Mouse (Mus musculus): ENCODE data around the gene Tmem50b. TPM values are rescaled to one million over a fixed set of nuclear protein-coding genes. Genes with fewer than 3 reads are reported as not detected.
"Not testable (repeated sequence)": the region's sequence is repeated elsewhere in the genome, so short reads cannot be mapped to it uniquely, and the experiment has no call there.

Tmem50b gene
- polyA plus RNA-seq, 1 experiment from 2014 or later = 118 TPM

GRCm38 (mm10) chr16:91533097-91534001 lies 64.3 kb downstream of the Tmem50b start:
- WGBS = 67% methylated on average over 23 of the region's 23 CpGs

DNA sequence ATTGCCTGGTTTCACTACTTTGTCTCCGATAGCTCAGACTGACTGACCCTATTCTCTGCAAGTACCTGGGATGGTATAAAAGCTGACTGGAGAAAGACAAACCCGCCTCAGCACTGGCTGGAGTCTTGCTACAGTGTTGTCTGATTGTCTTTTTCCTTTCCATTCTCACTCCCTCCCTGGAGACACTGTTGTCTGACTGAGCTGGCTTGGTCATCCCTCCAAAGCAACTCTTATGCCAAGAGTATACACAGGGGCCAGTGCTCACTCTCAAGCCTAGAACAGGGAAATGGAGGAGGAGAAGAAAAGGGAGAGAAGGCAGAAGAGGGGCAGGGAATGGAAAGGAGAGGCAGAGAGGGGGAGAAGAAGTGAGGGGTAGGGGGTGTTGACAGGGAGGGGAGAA lies 65.2 kb downstream of the Tmem50b start:
- no peak overlapping the region for H3K4me2 ChIP-seq (ENCODE audit: low read depth, low read length)
- ATAC-seq (ENCODE audit: low read depth) = no peak
- no peaks in the 10 kb centered on the region for H3K4me1 ChIP-seq (ENCODE audit: control insufficient read depth, insufficient read depth, low read length)
- H3K36me3 ChIP-seq (ENCODE audit: control insufficient read depth, insufficient read depth, low read length) = no peaks in the 10 kb centered on the region
- 16% methylated on average over 2 of the region's 2 CpGs for WGBS
- no peak overlapping the region for H3K27ac ChIP-seq (ENCODE audit: low read depth, low read length)
- H3K9ac ChIP-seq (replicated peaks; ENCODE audit: low read depth, low read length) = no peak overlapping the region
- H3K27me3 ChIP-seq (ENCODE audit: control insufficient read depth, insufficient read depth, low read length) = no peaks in the 10 kb centered on the region
- no peak overlapping the region for H3K4me3 ChIP-seq (ENCODE audit: low read depth, low read length)
- no peaks in the 10 kb centered on the region for H3K9me3 ChIP-seq (ENCODE audit: control insufficient read depth, low read length)

More at GRCm38 (mm10) chr16:91533097-91534001, 64.3 kb downstream of the Tmem50b start:
- Histone ChIP-seq H3K4me1 (ENCODE audit: control insufficient read depth, insufficient read depth, low read length) (no peaks in the 10 kb centered on the region), H3K9ac (replicated peaks; ENCODE audit: low read depth, low read length) (no peak overlapping the region), H3K9me3 (ENCODE audit: control insufficient read depth, low read length) (no peaks in the 10 kb centered on the region), H3K36me3 (ENCODE audit: control insufficient read depth, insufficient read depth, low read length) (no peaks in the 10 kb centered on the region), H3K4me2 (ENCODE audit: low read depth, low read length) (no peak overlapping the region), H3K4me3 (ENCODE audit: low read depth, low read length) (no peak overlapping the region), H3K27ac (ENCODE audit: low read depth, low read length) (no peak overlapping the region), H3K27me3 (ENCODE audit: control insufficient read depth, insufficient read depth, low read length) (no peaks in the 10 kb centered on the region)
- ATAC-seq (ENCODE audit: low read depth) = no peak

GRCm38 (mm10) chr16:91531856-91532255 lies 65.7 kb downstream of the Tmem50b start:
- Histone ChIP-seq H3K27ac (ENCODE audit: low read depth, low read length) (no peak overlapping the region), H3K4me1 (ENCODE audit: control insufficient read depth, insufficient read depth, low read length) (no peaks in the 10 kb centered on the region), H3K9ac (replicated peaks; ENCODE audit: low read depth, low read length) (no peak overlapping the region), H3K9me3 (ENCODE audit: control insufficient read depth, low read length) (no peaks in the 10 kb centered on the region), H3K4me3 (ENCODE audit: low read depth, low read length) (no peak overlapping the region), H3K27me3 (ENCODE audit: control insufficient read depth, insufficient read depth, low read length) (no peaks in the 10 kb centered on the region), H3K4me2 (ENCODE audit: low read depth, low read length) (no peak overlapping the region), H3K36me3 (ENCODE audit: control insufficient read depth, insufficient read depth, low read length) (no peaks in the 10 kb centered on the region)
- no peak for ATAC-seq (ENCODE audit: low read depth)
- 61% methylated on average over 6 of the region's 6 CpGs for WGBS

- 74% methylated on average over 4 of the region's 4 CpGs for WGBS
These were observed 66.8 kb downstream of the Tmem50b start for GRCm38 (mm10) chr16:91530830-91531229.

DNA sequence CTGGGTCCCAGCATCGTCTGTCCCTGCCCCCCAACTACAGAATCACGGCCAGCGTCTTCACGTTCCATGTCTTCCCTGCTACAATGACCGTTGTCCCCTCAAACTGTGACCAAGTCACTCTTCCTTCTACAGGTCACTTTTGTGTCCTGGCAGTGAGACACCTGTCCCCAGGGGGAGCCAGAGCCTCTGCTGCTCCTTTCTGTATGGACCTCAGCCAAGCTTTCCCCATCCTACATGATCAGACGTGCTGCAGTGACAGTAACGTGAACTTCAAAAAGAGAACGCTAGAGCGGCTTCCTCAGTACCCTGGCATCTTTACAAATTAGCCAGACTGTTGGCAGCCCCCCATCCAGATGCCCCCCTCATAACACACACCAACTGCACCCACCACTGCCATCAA lies 69.0 kb downstream of the Tmem50b start:
- H3K9ac ChIP-seq (replicated peaks; ENCODE audit: low read depth, low read length) = no peak overlapping the region
- H3K36me3 ChIP-seq (ENCODE audit: control insufficient read depth, insufficient read depth, low read length) = no peaks in the 10 kb centered on the region
- no peaks in the 10 kb centered on the region for H3K9me3 ChIP-seq (ENCODE audit: control insufficient read depth, low read length)
- no peak overlapping the region for H3K4me2 ChIP-seq (ENCODE audit: low read depth, low read length)
- no peak for ATAC-seq (ENCODE audit: low read depth)
- 94% methylated on average over 9 of the region's 9 CpGs for WGBS
- H3K4me3 ChIP-seq (ENCODE audit: low read depth, low read length) = no peak overlapping the region
- no peaks in the 10 kb centered on the region for H3K4me1 ChIP-seq (ENCODE audit: control insufficient read depth, insufficient read depth, low read length)
- H3K27me3 ChIP-seq (ENCODE audit: control insufficient read depth, insufficient read depth, low read length) = no peaks in the 10 kb centered on the region
- no peak overlapping the region for H3K27ac ChIP-seq (ENCODE audit: low read depth, low read length)

More at GRCm38 (mm10) chr16:91530830-91531229, 66.8 kb downstream of the Tmem50b start:
- not testable (repeated sequence) for H3K36me3 ChIP-seq (ENCODE audit: control insufficient read depth, insufficient read depth, low read length); H3K9me3 ChIP-seq (ENCODE audit: control insufficient read depth, low read length); H3K9ac ChIP-seq (replicated peaks; ENCODE audit: low read depth, low read length); H3K4me2 ChIP-seq (ENCODE audit: low read depth, low read length); H3K27ac ChIP-seq (ENCODE audit: low read depth, low read length); H3K27me3 ChIP-seq (ENCODE audit: control insufficient read depth, insufficient read depth, low read length); H3K4me1 ChIP-seq (ENCODE audit: control insufficient read depth, insufficient read depth, low read length); ATAC-seq (ENCODE audit: low read depth); H3K4me3 ChIP-seq (ENCODE audit: low read depth, low read length)

DNA sequence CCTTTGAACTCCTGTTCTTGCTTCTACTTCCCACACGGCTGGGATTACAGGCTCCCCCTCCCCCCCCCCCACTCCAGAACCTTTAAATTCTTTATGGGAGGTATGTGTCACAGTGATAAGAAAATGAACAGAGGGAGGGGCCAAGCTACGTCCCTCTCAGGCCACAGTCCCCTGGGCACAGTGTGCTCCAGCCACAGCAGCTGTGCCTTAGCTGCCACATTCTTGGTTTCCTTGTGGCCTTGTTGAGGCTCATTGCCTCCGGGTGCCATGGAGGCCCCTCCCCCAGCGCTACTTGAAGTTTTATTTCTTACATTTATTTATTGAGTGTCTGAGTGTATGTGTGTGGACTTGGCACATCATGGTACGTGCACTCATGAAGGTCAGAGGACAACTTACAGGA lies 70.1 kb downstream of the Tmem50b start:
- Histone ChIP-seq H3K9ac (replicated peaks; ENCODE audit: low read depth, low read length) (no peak overlapping the region), H3K9me3 (ENCODE audit: control insufficient read depth, low read length) (no peaks in the 10 kb centered on the region), H3K27me3 (ENCODE audit: control insufficient read depth, insufficient read depth, low read length) (no peaks in the 10 kb centered on the region), H3K27ac (ENCODE audit: low read depth, low read length) (no peak overlapping the region), H3K4me3 (ENCODE audit: low read depth, low read length) (no peak overlapping the region), H3K4me2 (ENCODE audit: low read depth, low read length) (no peak overlapping the region), H3K4me1 (ENCODE audit: control insufficient read depth, insufficient read depth, low read length) (no peaks in the 10 kb centered on the region), H3K36me3 (ENCODE audit: control insufficient read depth, insufficient read depth, low read length) (no peaks in the 10 kb centered on the region)
- 60% methylated on average over 5 of the region's 5 CpGs for WGBS
- no peak for ATAC-seq (ENCODE audit: low read depth)

DNA sequence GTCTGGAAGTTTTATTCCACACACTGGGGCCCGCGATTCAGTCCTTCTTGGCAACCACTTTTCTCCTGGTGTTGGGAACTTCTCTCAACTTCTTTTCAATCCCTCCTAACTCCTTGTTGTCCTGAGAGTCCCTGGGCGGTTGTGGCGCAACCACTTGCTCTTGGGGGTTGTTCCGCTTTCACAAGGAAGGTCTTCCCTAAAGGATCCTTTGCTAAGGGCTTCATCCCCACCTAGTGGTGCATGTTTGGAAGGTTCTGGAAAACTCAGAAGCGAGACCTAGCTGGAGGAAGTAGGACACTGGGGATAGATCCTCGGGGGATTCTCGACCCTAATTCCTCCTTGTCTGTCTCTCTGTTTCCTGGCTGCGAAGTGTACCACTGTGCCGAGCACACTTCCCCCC lies 70.5 kb downstream of the Tmem50b start:
- no peaks in the 10 kb centered on the region for H3K27me3 ChIP-seq (ENCODE audit: control insufficient read depth, insufficient read depth, low read length)
- no peaks in the 10 kb centered on the region for H3K36me3 ChIP-seq (ENCODE audit: control insufficient read depth, insufficient read depth, low read length)
- WGBS = 77% methylated on average over 10 of the region's 10 CpGs
- H3K4me1 ChIP-seq (ENCODE audit: control insufficient read depth, insufficient read depth, low read length) = no peaks in the 10 kb centered on the region
- H3K4me2 ChIP-seq (ENCODE audit: low read depth, low read length) = no peak overlapping the region
- H3K9ac ChIP-seq (replicated peaks; ENCODE audit: low read depth, low read length) = no peak overlapping the region
- no peak overlapping the region for H3K4me3 ChIP-seq (ENCODE audit: low read depth, low read length)
- H3K9me3 ChIP-seq (ENCODE audit: control insufficient read depth, low read length) = no peaks in the 10 kb centered on the region
- ATAC-seq (ENCODE audit: low read depth) = no peak
- no peak overlapping the region for H3K27ac ChIP-seq (ENCODE audit: low read depth, low read length)

DNA sequence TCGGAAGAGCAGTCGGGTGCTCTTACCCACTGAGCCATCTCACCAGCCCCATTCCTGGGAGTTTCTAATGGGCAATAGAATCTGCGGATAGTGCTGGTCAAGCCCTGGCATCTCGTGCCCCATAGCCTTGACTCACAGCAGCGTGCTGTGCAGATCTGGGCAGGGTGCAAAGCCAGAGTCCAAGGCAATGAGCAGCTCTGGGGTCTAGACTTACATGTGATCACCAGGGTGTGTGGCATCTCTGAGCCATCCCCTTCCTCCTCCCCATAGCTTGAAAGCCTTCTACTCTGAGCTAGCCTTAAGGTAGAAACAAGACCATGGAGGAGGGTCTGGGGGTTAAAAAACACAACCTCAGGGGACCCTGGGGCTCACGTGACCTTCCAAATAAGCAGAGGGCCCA lies 71.3 kb downstream of the Tmem50b start:
- Histone ChIP-seq H3K36me3 (ENCODE audit: control insufficient read depth, insufficient read depth, low read length) (no peaks in the 10 kb centered on the region), H3K9me3 (ENCODE audit: control insufficient read depth, low read length) (no peaks in the 10 kb centered on the region), H3K4me2 (ENCODE audit: low read depth, low read length) (no peak overlapping the region), H3K27ac (ENCODE audit: low read depth, low read length) (no peak overlapping the region), H3K27me3 (ENCODE audit: control insufficient read depth, insufficient read depth, low read length) (no peaks in the 10 kb centered on the region), H3K4me1 (ENCODE audit: control insufficient read depth, insufficient read depth, low read length) (no peaks in the 10 kb centered on the region), H3K9ac (replicated peaks; ENCODE audit: low read depth, low read length) (no peak overlapping the region), H3K4me3 (ENCODE audit: low read depth, low read length) (no peak overlapping the region)
- ATAC-seq (ENCODE audit: low read depth) = no peak
- WGBS = 97% methylated on average over 6 of the region's 6 CpGs
